Mouse (Mus musculus) thymus, adult 2 months (tissue): Measurements from ENCODE around the gene Osbpl7. TPM values are rescaled to one million over a fixed set of nuclear protein-coding genes. Genes with fewer than 3 reads are reported as not detected.

Experiments used
- DNase-seq: peaks from one replicate; pipeline ENCODE4 v3.0.0; 2021
- H3K27ac ChIP-seq: fragments of 200-500 bp; 2 replicates; pipeline ENCODE4 v1.5.1; 2012; ENCODE audit warnings: low read length, control low read depth; ENCODE audit not compliant: control insufficient read depth, insufficient read depth
- H3K27me3 ChIP-seq: fragments of 200-500 bp; 2 replicates; pipeline ENCODE4 v1.6.1; 2012; ENCODE audit warnings: mild to moderate bottlenecking, low read length, moderate library complexity, mixed read lengths; ENCODE audit not compliant: control insufficient read depth, insufficient read depth
- H3K36me3 ChIP-seq: fragments of 200-500 bp; 2 replicates; pipeline ENCODE4 v1.6.1; 2012; ENCODE audit warnings: mild to moderate bottlenecking, low read length, moderate library complexity; ENCODE audit not compliant: control insufficient read depth, insufficient read depth
- H3K4me1 ChIP-seq: fragments of 200-500 bp; replicated peaks from 2 replicates; pipeline ENCODE4 v1.6.1; 2012; ENCODE audit warnings: low read length; ENCODE audit not compliant: control insufficient read depth, insufficient read depth
- H3K4me3 ChIP-seq: fragments of 200-500 bp; 2 replicates; pipeline ENCODE4 v1.5.1; 2012; ENCODE audit warnings: mild to moderate bottlenecking, low read length, control low read depth, moderate library complexity; ENCODE audit not compliant: control insufficient read depth, insufficient read depth
- CTCF ChIP-seq: fragments of 200-500 bp; IDR thresholded peaks from 2 replicates; pipeline ENCODE4 v1.5.1; 2012; ENCODE audit warnings: mild to moderate bottlenecking, control low read depth, low read length, moderate library complexity, borderline replicate concordance; ENCODE audit not compliant: control insufficient read depth, poor library complexity, insufficient read depth; ENCODE audit errors: extremely low read depth
- POLR2A ChIP-seq: fragments of 200-500 bp; IDR thresholded peaks from 2 replicates; pipeline ENCODE4 v1.6.1; 2012; ENCODE audit warnings: mild to moderate bottlenecking, low read length, control low read depth, moderate library complexity; ENCODE audit not compliant: control insufficient read depth, poor library complexity, insufficient read depth; ENCODE audit errors: extremely low read depth
- WGBS: fragments of 180-500 bp; shearing (Covaris S2); methylation state at CpG from one replicate; pipeline ENCODE4 v1.1.7; 2018; 5-methylcytosine and 5-hydroxymethylcytosine counted together
- polyA plus RNA-seq: library from polyadenylated mRNA; depleted of rRNA; stranded (reverse); fragments of >200 nt; gene quantifications from 2 replicates; pipeline ENCODE4 v1.2.3, GENCODE M21; 2012

Gene Osbpl7
- polyA plus RNA-seq, 1 experiment = 36.7 TPM

DNA sequence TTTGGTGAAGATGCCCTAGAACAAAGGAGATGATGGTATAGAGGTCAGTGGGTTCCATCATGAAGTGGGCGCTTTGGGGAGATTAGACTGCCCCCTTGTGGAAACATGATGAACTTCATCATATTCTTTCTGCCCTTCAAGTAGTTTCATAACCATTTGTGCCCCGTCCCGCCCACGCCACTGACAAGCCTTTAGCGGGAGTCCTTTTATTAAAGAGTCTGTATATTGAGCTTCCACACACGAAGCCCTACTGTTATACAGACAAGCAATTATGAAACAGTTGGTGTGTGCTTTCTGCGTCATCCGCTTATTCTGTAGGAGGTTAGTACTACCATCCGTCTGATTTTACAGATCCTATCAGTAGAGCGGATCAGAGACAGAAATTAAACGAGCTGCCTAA, 32.5 kb downstream of the Osbpl7 start:
- Histone ChIP-seq H3K4me1 (no peaks in the 10 kb centered on the region), H3K27ac (no peak overlapping the region), H3K4me3 (no peak overlapping the region), H3K27me3 (peaks cover 3% of the 10 kb centered on the region; the same call in 1 of the 2 replicates), H3K36me3 (no peaks in the 10 kb centered on the region)
- TF ChIP-seq CTCF (no peak), POLR2A (no peak)
- WGBS = 35% methylated on average over 11 of the region's 11 CpGs
- DNase-seq = peak; percentile 20

DNA sequence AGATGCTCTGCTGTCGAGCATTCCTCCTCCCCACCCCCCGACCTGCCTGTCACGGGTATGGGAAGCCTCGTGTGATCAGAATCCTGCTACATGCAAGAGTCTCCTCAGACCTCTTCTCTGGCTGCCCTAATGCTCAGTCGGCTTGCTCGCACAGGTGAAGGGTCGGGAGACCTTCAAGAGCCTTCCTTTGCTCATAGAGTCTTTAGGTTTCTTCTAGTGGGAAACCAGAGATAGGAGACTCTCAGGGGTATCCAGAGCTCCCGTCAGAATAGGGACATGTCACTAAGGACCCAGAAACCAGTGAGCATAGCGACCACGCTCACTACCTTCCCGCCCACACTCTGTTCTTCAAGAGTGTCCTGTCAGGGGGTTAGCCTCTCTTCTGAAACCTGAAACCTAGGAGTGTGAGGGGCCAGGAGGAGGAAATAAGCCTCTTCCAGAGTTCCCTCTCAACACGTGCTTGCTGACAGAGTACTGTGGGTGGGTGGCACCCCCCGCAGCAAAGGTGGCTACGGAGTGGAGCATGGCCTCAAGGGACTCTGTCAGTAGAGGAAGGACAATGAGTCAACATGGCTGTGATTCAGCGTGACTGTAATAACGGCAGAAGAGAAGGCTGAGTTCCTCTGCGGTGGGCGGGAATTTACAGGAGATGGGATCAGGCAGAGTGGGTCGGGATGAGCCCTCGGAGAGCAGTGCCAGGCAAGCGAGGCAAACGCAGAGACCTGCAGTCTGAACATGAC, 33.1 kb downstream of the Osbpl7 start:
- H3K4me1 ChIP-seq = no peaks in the 10 kb centered on the region
- DNase-seq = no peak

DNA sequence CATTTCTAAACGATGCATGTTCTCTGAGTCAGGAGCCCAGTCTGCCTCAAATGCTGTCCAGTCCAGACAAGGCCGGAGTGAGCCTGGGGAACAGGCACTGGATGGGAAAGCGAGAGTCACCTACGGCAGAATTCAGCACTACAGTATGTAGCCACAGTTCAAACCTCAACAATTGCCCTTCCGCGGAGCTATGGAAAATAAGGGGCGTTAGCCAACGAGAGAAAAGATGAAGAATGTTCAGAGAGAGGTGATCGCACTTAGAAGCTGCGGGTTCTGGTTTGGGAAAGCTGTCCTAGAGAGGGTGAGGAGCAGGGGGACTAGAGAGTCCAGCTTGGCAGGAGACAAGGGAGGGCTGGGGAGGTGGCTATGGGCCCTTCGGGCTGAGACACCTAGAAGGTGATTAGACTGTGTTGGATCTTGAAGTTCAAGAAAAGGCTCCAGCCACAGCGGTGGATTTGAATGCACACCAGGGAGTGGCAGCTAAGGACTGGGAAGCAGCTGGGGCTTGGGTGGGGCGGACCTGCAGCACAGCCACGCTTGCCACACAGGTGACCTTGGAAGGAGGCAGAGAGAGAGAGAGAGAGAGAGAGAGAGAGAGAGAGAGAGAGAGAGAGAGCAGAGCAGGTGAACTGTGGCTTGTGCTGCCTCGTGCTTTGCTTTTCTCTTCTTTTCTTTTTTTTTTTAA, 34.5 kb downstream of the Osbpl7 start:
- Histone ChIP-seq H3K36me3 (no peaks in the 10 kb centered on the region), H3K27ac (no peak overlapping the region), H3K4me1 (no peaks in the 10 kb centered on the region), H3K4me3 (no peak overlapping the region), H3K27me3 (peaks cover 3% of the 10 kb centered on the region; the same call in 1 of the 2 replicates)
- TF ChIP-seq POLR2A = no peak
- TF ChIP-seq CTCF = no peak
- 93% methylated on average over 15 of the region's 15 CpGs for WGBS
- no peak for DNase-seq

More for the DNA sequence above, 33.1 kb downstream of the Osbpl7 start:
- Histone ChIP-seq H3K27me3 (peaks cover 3% of the 10 kb centered on the region; the same call in 1 of the 2 replicates), H3K4me3 (no peak overlapping the region), H3K36me3 (no peaks in the 10 kb centered on the region), H3K27ac (no peak overlapping the region)
- WGBS = 31% methylated on average over 22 of the region's 22 CpGs
- TF ChIP-seq CTCF = no peak
- no peak for TF ChIP-seq POLR2A

DNA sequence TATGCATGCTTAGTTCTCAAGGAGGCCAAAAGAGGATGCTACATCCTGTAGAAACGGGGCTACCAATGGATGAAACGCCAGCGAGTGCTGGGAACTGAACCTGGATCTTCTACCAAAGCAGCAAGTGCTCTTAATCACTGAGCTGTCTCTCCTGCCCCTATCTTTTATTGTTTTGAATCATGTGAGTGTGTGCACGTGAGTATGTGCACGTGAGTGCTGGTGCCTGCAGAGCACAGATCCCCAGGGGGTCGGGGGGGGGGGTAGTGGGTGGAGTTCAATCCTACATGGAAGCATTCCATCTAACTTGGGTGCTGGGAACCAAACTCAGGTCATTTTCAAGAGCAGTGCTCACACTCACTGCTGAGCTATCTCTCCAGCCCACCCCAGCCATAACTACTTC, 35.9 kb downstream of the Osbpl7 start:
- TF ChIP-seq POLR2A = no peak
- WGBS = 81% methylated on average over 6 of the region's 6 CpGs
- peaks cover 3% of the 10 kb centered on the region; the same call in 1 of the 2 replicates for H3K27me3 ChIP-seq
- no peak overlapping the region for H3K4me3 ChIP-seq
- H3K36me3 ChIP-seq = no peaks in the 10 kb centered on the region
- no peak overlapping the region for H3K27ac ChIP-seq
- no peak for DNase-seq
- H3K4me1 ChIP-seq = no peaks in the 10 kb centered on the region

DNA sequence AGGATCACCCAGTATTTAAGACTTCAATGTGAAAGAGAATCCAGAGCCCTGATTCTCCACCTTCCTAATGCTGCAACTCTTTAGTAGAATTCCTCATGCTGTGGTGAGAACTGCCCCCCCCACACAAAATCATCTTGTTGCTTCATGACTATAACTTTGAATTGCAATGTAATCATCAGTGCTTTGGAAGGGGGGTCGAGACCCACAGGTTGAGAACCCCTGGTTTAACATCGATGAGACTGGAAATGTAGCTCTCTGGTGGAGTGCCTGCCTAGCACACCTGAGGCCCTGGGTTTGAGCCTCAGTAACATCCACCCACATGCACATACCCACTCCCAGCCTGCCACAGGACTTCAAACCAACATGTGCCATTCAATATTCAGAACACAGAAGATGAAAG, 44.2 kb downstream of the Osbpl7 start:
- no peak overlapping the region for H3K27ac ChIP-seq
- H3K27me3 ChIP-seq = no peaks in the 10 kb centered on the region; the same call in 1 of the 2 replicates
- no peaks in the 10 kb centered on the region for H3K4me1 ChIP-seq
- H3K36me3 ChIP-seq = no peaks in the 10 kb centered on the region
- H3K4me3 ChIP-seq = no peak overlapping the region
- DNase-seq = no peak
- WGBS = 73% methylated on average over 2 of the region's 2 CpGs
- TF ChIP-seq POLR2A = no peak

DNA sequence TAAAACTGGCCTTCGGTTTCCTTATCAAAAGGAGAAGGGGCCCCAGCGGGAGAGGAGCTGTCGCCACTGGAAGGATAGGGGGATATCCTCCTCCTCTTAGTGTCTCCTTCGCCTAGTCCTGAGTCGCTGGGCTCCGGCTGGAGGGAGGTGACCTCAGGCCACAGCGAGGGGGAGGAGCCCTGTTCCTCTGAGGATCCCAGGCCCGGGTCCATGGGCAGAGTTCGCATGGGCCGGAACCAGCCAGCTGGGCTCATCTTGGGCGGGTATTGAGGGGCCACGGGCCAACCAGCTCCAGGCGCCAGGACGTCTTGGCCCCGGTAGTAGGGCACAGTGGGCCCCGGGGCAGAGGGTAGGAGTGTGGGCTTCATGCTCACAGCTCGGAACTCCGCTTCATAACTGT, 48.4 kb downstream of the Osbpl7 start:
- 25% methylated on average over 18 of the region's 18 CpGs for WGBS
- DNase-seq = no peak
- Histone ChIP-seq H3K4me3 (no peak overlapping the region), H3K27ac (no peak overlapping the region), H3K36me3 (no peaks in the 10 kb centered on the region), H3K4me1 (peaks cover 4% of the 10 kb centered on the region; the same call in 1 of the 2 replicates), H3K27me3 (no peaks in the 10 kb centered on the region; the same call in 1 of the 2 replicates)
- TF ChIP-seq CTCF = no peak
- no peak for TF ChIP-seq POLR2A

DNA sequence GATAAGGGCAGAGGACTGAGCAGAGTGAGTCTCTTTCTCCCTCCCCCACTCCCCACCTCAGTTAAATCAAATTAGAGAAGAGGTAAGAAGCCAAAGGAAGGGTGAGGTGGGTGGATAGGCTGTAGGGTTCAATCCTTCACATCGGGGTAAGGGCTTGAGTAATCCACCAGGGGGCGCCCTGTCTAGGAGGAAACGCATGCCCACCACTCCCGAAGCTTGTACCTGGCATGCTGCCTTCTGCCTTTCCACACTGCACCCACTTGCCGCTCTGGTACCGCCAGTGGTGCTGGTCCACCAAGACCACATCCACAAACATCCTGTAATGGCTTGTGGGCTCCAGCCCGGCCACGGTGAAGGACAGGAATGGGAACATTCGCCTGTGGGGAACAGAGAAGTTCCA, 51.3 kb downstream of the Osbpl7 start:
- Histone ChIP-seq H3K27me3 (no peaks in the 10 kb centered on the region; the same call in 1 of the 2 replicates), H3K4me1 (peaks cover 4% of the 10 kb centered on the region; the same call in 1 of the 2 replicates), H3K27ac (no peak overlapping the region), H3K4me3 (no peak overlapping the region), H3K36me3 (no peaks in the 10 kb centered on the region)
- TF ChIP-seq CTCF (peak; percentile 89; the same call in 1 of the 2 replicates), POLR2A (no peak)
- 11% methylated on average over 9 of the region's 9 CpGs for WGBS
- peak; percentile 80 for DNase-seq
